8 mouse cellular contexts compared by ENCODE assay signal in genomic region chrX:98936101-98936500, GRCm38 (mm10). TPM values are rescaled to one million over a fixed set of nuclear protein-coding genes. Genes with fewer than 3 reads are reported as not detected.
DNase-seq lines count a peak whose midpoint lies in the region; ATAC-seq and TF ChIP-seq lines count a peak whose summit lies in the region.

Gene Yipf6 (plus strand): TSS chrX:98936316.

- no peaks in the 10 kb centered on the region; a peak in 1 of 4 replicates for H3K4me1 ChIP-seq in ES-E14 (ENCODE audit: control insufficient read depth in 2 of 2, insufficient read depth in 2 of 2, low read length in 2 of 2, poor library complexity in 1 of 2)
- H3K4me1 ChIP-seq in embryonic fibroblast, embryonic 13.5 days (ENCODE audit: control insufficient read depth, insufficient read depth, low read length): no peaks in the 10 kb centered on the region
- H3K4me1 ChIP-seq in hindbrain, embryonic 11.5 days (replicated peaks; ENCODE audit: control insufficient read depth, insufficient read depth, low read length): no peaks in the 10 kb centered on the region
- peaks cover 13% of the 10 kb centered on the region for H3K4me1 ChIP-seq in liver, embryonic 13.5 days (replicated peaks)
- H3K4me1 ChIP-seq in olfactory bulb, adult 2 months (ENCODE audit: control insufficient read depth, insufficient read depth, low read length): no peaks in the 10 kb centered on the region

- no peak for DNase-seq in gastrocnemius, postnatal 10 days
- DNase-seq in gastrocnemius, adult 8-10 months (ENCODE audit: low spot score in 2 of 2): no peak
- no peak for DNase-seq in ES-E14 (ENCODE audit: low read depth, low spot score)
- no peak for DNase-seq in hindbrain, embryonic 11.5 days (ENCODE audit: low spot score)
- DNase-seq in liver, embryonic 13.5 days: no peak
- DNase-seq in ovary, adult 18-20 months (ENCODE audit: low spot score): no peak

- H3K27me3 ChIP-seq in hindbrain, embryonic 11.5 days (ENCODE audit: control insufficient read depth, insufficient read depth, low read length): no peaks in the 10 kb centered on the region; the same call in 1 of the 2 replicates
- H3K27me3 ChIP-seq in liver, embryonic 13.5 days: no peaks in the 10 kb centered on the region; the same call in 1 of the 2 replicates

- no peaks in the 10 kb centered on the region for H3K36me3 ChIP-seq in ES-E14 (ENCODE audit: control insufficient read depth, insufficient read depth, low read length, poor library complexity, severe bottlenecking)
- no peaks in the 10 kb centered on the region for H3K36me3 ChIP-seq in hindbrain, embryonic 11.5 days (ENCODE audit: control insufficient read depth, insufficient read depth, low read length)
- H3K36me3 ChIP-seq in liver, embryonic 13.5 days: no peaks in the 10 kb centered on the region

- no peak for TF ChIP-seq CTCF in embryonic fibroblast, embryonic 13.5 days (IDR thresholded peaks at IDR 0.05; ENCODE audit: borderline replicate concordance, insufficient read depth, low read length)
- no peak for TF ChIP-seq CTCF in olfactory bulb, adult 2 months (IDR thresholded peaks at IDR 0.05; ENCODE audit: insufficient read depth, low read depth, low read length)

- H3K9ac ChIP-seq in ES-E14 (ENCODE audit: insufficient read depth, low read depth, low read length, poor library complexity, severe bottlenecking): peak within 1 kb of the TSS; percentile 80
- H3K9ac ChIP-seq in hindbrain, embryonic 11.5 days (ENCODE audit: low read depth, low read length): peak within 1 kb of the TSS; percentile 74
- H3K9ac ChIP-seq in liver, embryonic 13.5 days: peak within 1 kb of the TSS; percentile 83

- peak within 1 kb of the TSS; percentile 37 for H3K4me2 ChIP-seq in hindbrain, embryonic 11.5 days (replicated peaks; ENCODE audit: low read depth, low read length)
- peak within 1 kb of the TSS; percentile 77 for H3K4me2 ChIP-seq in liver, embryonic 13.5 days

- no peak for TF ChIP-seq POLR2A in embryonic fibroblast, embryonic 13.5 days (IDR thresholded peaks at IDR 0.05; ENCODE audit: low read depth, low read length)
- no peak for TF ChIP-seq POLR2A in olfactory bulb, adult 2 months (IDR thresholded peaks at IDR 0.05; ENCODE audit: insufficient read depth, low read depth, low read length)

- in situ Hi-C loops in ES-E14 (cut with MboI; ENCODE audit: low sequenced_read_pairs in 2 of 2, unreplicated experiment in 2 of 2): loop anchor here in 1 of 2 experiments (25.0 kb wide), 1 partner anchor 224 kb away; no protein-coding TSS in a partner anchor

- peak within 1 kb of the TSS; percentile 77 for H3K27ac ChIP-seq in ES-E14 (ENCODE audit: insufficient read depth, low read depth, low read length, poor library complexity, severe bottlenecking)
- H3K27ac ChIP-seq in embryonic fibroblast, embryonic 13.5 days (ENCODE audit: insufficient read depth, low read length): peak within 1 kb of the TSS; percentile 90
- H3K27ac ChIP-seq in hindbrain, embryonic 11.5 days (ENCODE audit: low read depth, low read length): peak within 1 kb of the TSS; percentile 91
- H3K27ac ChIP-seq in liver, embryonic 13.5 days: peak within 1 kb of the TSS; percentile 91
- H3K27ac ChIP-seq in olfactory bulb, adult 2 months (ENCODE audit: insufficient read depth, low read depth, low read length): peak within 1 kb of the TSS; percentile 69

- no peaks in the 10 kb centered on the region for H3K9me3 ChIP-seq in ES-E14 (ENCODE audit: control insufficient read depth, insufficient read depth, low read depth, low read length)
- no peaks in the 10 kb centered on the region for H3K9me3 ChIP-seq in hindbrain, embryonic 11.5 days (ENCODE audit: control insufficient read depth, low read length)
- H3K9me3 ChIP-seq in liver, embryonic 13.5 days (replicated peaks): no peaks in the 10 kb centered on the region

- 76% methylated on average over 3 of the region's 3 CpGs for WGBS in hindbrain, embryonic 11.5 days
- WGBS in liver, embryonic 13.5 days (ENCODE audit: insufficient replicate concordance): 62% methylated on average over 3 of the region's 3 CpGs
- 58% methylated on average over 3 of the region's 3 CpGs for WGBS in olfactory bulb, adult 2 months

- H3K4me3 ChIP-seq in ES-E14 (ENCODE audit: insufficient read depth in 1 of 2, low read depth in 1 of 2, low read length in 2 of 2, poor library complexity in 1 of 2, severe bottlenecking in 1 of 2): peak within 1 kb of the TSS; percentile 79 to 94
- H3K4me3 ChIP-seq in embryonic fibroblast, embryonic 13.5 days (ENCODE audit: insufficient read depth, low read length): peak within 1 kb of the TSS; percentile 57
- peak within 1 kb of the TSS; percentile 56 for H3K4me3 ChIP-seq in hindbrain, embryonic 11.5 days (ENCODE audit: low read depth, low read length)
- peak within 1 kb of the TSS; percentile 70 for H3K4me3 ChIP-seq in liver, embryonic 13.5 days (replicated peaks)
- H3K4me3 ChIP-seq in olfactory bulb, adult 2 months (ENCODE audit: insufficient read depth, low read depth, low read length): peak within 1 kb of the TSS; percentile 80

- no peak for ATAC-seq in hindbrain, embryonic 11.5 days (ENCODE audit: low FRiP score)
- no peak for ATAC-seq in liver, embryonic 13.5 days (ENCODE audit: low read depth)

TF ChIP-seq in ES-E14, 5 proteins besides CTCF, POLR2A, EP300 and RAD21:
- TF ChIP-seq ZNF384 (IDR thresholded peaks at IDR 0.05; ENCODE audit: low read depth, low read length) (0 out of 2 replicates have a peak, but pooled peaks have one; percentile 34), HCFC1 (IDR thresholded peaks at IDR 0.05; ENCODE audit: borderline replicate concordance, insufficient read depth, low read length) (no peak)

RNA-seq across cellular contexts. Expression of gene Yipf6, which starts in this region (rescaled TPM):
- total RNA-seq in gastrocnemius, postnatal 10 days (2021): 10 to 100 TPM; 15.0 to 18.4 TPM
- 10 to 100 TPM in 2 of 4 experiments, 1 to 10 TPM in 2; 8.3 to 10.7 (median 9.7) TPM for total RNA-seq in gastrocnemius, adult 8-10 months (2022)
- 33.7 and 44.9 TPM in 2 replicates for total RNA-seq in ES-E14 (2012; rRNA removed)
- polyA plus RNA-seq in embryonic fibroblast, embryonic 13.5 days (2011; ENCODE audit: insufficient read length, low read depth, missing spikeins): 26.9 and 29.5 TPM in 2 replicates
- polyA plus RNA-seq in hindbrain, embryonic 11.5 days (2014; fragmentation: Nextera tagmentation; extraction: Ambion mirVana): 21.3 and 25.1 TPM in 2 replicates
- polyA plus RNA-seq in liver, embryonic 13.5 days (2015; fragmentation: Nextera tagmentation; extraction: Ambion mirVana): 14.4 and 16.8 TPM in 2 replicates
- polyA plus RNA-seq in olfactory bulb, adult 2 months (2012; ENCODE audit: insufficient read depth, insufficient read length, low replicate concordance, missing spikeins): not detected in 2 replicates
